In the genomic region with DNA sequence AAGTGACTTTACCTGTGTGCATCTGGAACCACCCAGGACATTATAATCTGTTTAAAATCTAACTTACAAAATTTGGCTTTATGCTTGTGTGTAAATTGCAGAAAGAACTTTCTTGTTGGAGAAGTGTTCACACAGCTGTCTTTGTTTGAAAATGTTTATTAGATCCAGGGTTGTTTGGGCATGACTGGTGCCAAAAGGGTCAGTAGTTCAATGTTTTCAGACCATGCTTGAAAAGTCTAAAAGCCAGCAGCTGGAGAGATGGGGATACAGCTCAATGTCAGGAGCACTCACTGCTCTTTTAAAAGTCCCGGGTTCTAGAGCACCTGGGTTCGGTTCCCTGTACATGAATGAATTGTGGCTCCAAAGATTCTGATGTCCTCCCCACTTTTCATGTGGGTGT, we compare ENCODE assay signal across 26 mouse cellular contexts. TPM values are rescaled to one million over a fixed set of nuclear protein-coding genes. Genes with fewer than 3 reads are reported as not detected.
A peak's percentile ranks its signal among the peaks of the same experiment; 100 is the strongest.
DNase-seq lines count a peak whose midpoint lies in the region; ATAC-seq and TF ChIP-seq lines count a peak whose summit lies in the region.
"Had no signal": no experiment of that assay in that cellular context is flagged by ENCODE, and none has a peak within 500 bp of the region (broad histone marks: within the 10 kb centered on the region; RNA-seq: fewer than 3 reads in every experiment).

No protein-coding gene starts in this region.

- no peak overlapping the region for H3K4me2 ChIP-seq in liver, embryonic 12.5 days
- H3K4me2 ChIP-seq: embryonic facial prominence, embryonic 13.5 days; embryonic facial prominence, embryonic 15.5 days; forebrain, embryonic 13.5 days; forebrain, embryonic 15.5 days had no signal

- H3K27me3 ChIP-seq in liver, adult 2 months (ENCODE audit: control insufficient read depth, insufficient read depth, low read length) = no peaks in the 10 kb centered on the region
- no peaks in the 10 kb centered on the region for H3K27me3 ChIP-seq in liver, embryonic 12.5 days (replicated peaks)
- H3K27me3 ChIP-seq: CH12.LX; embryonic facial prominence, embryonic 13.5 days; embryonic facial prominence, embryonic 15.5 days; forebrain, embryonic 13.5 days; forebrain, embryonic 15.5 days had no signal

- ATAC-seq in liver, embryonic 12.5 days = no peak
- ATAC-seq: CD4-positive, CD25-positive, alpha-beta regulatory T cell, adult 4 months; forebrain, embryonic 13.5 days; forebrain, embryonic 15.5 days; forebrain, postnatal 0 days had no signal

- no peak for TF ChIP-seq POLR2A in liver, adult 2 months (IDR thresholded peaks at IDR 0.05; ENCODE audit: extremely low read depth, insufficient read depth, low read length)

- intact Hi-C loops in gastrocnemius, adult 2 months (cut with DNase I) = no loop called here

- H3K79me2 ChIP-seq in liver, adult 2 months (ENCODE audit: control insufficient read depth, insufficient read depth, low read length) = no peaks in the 10 kb centered on the region; the same call in 1 of the 2 replicates

- no peak for TF ChIP-seq CTCF in gastrocnemius, adult 2 months (IDR thresholded peaks at IDR 0.05)
- TF ChIP-seq CTCF in liver, adult 2 months (IDR thresholded peaks at IDR 0.05; ENCODE audit: low read depth, low read length) = no peak

- WGBS in liver, adult 2 months = 90% methylated on average over 2 of the region's 2 CpGs
- 70% methylated on average over 2 of the region's 2 CpGs for WGBS in liver, embryonic 12.5 days (ENCODE audit: insufficient replicate concordance)

- no peak overlapping the region for H3K9ac ChIP-seq in liver, adult 2 months (ENCODE audit: low read depth, low read length)
- no peak overlapping the region for H3K9ac ChIP-seq in liver, embryonic 12.5 days
- H3K9ac ChIP-seq: embryonic facial prominence, embryonic 13.5 days; embryonic facial prominence, embryonic 15.5 days; forebrain, embryonic 13.5 days; forebrain, embryonic 15.5 days; forebrain, postnatal 0 days had no signal

- H3K36me3 ChIP-seq in liver, adult 2 months (ENCODE audit: control insufficient read depth, insufficient read depth, low read length) = peaks cover 3% of the 10 kb centered on the region
- H3K36me3 ChIP-seq in liver, embryonic 12.5 days = no peaks in the 10 kb centered on the region
- H3K36me3 ChIP-seq: embryonic facial prominence, embryonic 13.5 days; embryonic facial prominence, embryonic 15.5 days; forebrain, embryonic 15.5 days had no signal

- peaks cover 2% of the 10 kb centered on the region; the same call in 1 of the 2 replicates for H3K4me1 ChIP-seq in liver, adult 2 months (ENCODE audit: control insufficient read depth, insufficient read depth, low read length)
- H3K4me1 ChIP-seq in liver, embryonic 12.5 days = peaks cover 5% of the 10 kb centered on the region; the same call in 1 of the 2 replicates
- H3K4me1 ChIP-seq: embryonic facial prominence, embryonic 13.5 days; embryonic facial prominence, embryonic 15.5 days; forebrain, embryonic 13.5 days; forebrain, embryonic 15.5 days had no signal

- H3K9me3 ChIP-seq in liver, embryonic 12.5 days (replicated peaks) = no peaks in the 10 kb centered on the region
- H3K9me3 ChIP-seq: embryonic facial prominence, embryonic 13.5 days; embryonic facial prominence, embryonic 15.5 days; forebrain, embryonic 13.5 days; forebrain, embryonic 15.5 days; G1E had no signal

- H3K4me3 ChIP-seq in gastrocnemius, adult 2 months = no peak overlapping the region
- no peak overlapping the region for H3K4me3 ChIP-seq in liver, adult 2 months (ENCODE audit: insufficient read depth, low read depth, low read length)
- H3K4me3 ChIP-seq in liver, embryonic 12.5 days = no peak overlapping the region
- H3K4me3 ChIP-seq: embryonic facial prominence, embryonic 13.5 days; embryonic facial prominence, embryonic 15.5 days; erythroblast, embryonic 14.5 days; forebrain, embryonic 13.5 days; forebrain, embryonic 15.5 days had no signal

- peak overlapping the region; percentile 84 for H3K27ac ChIP-seq in gastrocnemius, adult 2 months
- no peak overlapping the region for H3K27ac ChIP-seq in liver, adult 2 months (replicated peaks; ENCODE audit: insufficient read depth, low read depth, low read length)
- H3K27ac ChIP-seq in liver, embryonic 12.5 days = no peak overlapping the region
- H3K27ac ChIP-seq: embryonic facial prominence, embryonic 13.5 days; embryonic facial prominence, embryonic 15.5 days; forebrain, embryonic 13.5 days; forebrain, embryonic 15.5 days had no signal

- DNase-seq in gastrocnemius, adult 2 months = no peak
- no peak for DNase-seq in gastrocnemius, postnatal 10 days
- peak; percentile 62 for DNase-seq in liver, adult 2 months (ENCODE audit: extremely low read depth, low read depth, low spot score)
- peak; percentile 2 for DNase-seq in ovary, adult 18-20 months (ENCODE audit: low spot score)
- no peak for DNase-seq in ovary, postnatal 14 days (ENCODE audit: low spot score)
- DNase-seq: adrenal gland, adult 2 months; adrenal gland, postnatal 10 days; adrenal gland, postnatal 25 days; B cell, adult 2 months; cerebellum, adult 11 months; cerebellum, adult 18-20 months; cerebellum, adult 8-10 months; cerebellum, adult 9-11 months; cerebellum, postnatal 14 days; cerebellum, postnatal 36 days; embryo, embryonic 11 days; forebrain, postnatal 0 days had no signal

RNA-seq across cellular contexts. Expression of a gene that starts 56.1 kb away (rescaled TPM):
- total RNA-seq in gastrocnemius, adult 2 months (2021) = 100 to 1,000 TPM; 155 to 233 TPM
- 100 to 1,000 TPM; 111 to 124 TPM for total RNA-seq in gastrocnemius, postnatal 10 days (2021)
- 8.4 and 12.3 TPM in 2 replicates for total RNA-seq in liver, adult 2 months (2014; rRNA removed)
- 4.4 and 7.1 TPM in 2 replicates for polyA plus RNA-seq in liver, adult 2 months (2012; rRNA removed)
- 12.9 and 13.2 TPM in 2 replicates for polyA plus RNA-seq in liver, embryonic 12.5 days (2016; fragmentation: Nextera tagmentation; extraction: Ambion mirVana)

Comparison
In these comparisons a context has a peak if more than half of its experiments do, and no peak if none do; other contexts are left out.
1. DNase-seq: peak in liver, adult 2 months (single experiment) and ovary, adult 18-20 months (single experiment); none in gastrocnemius, adult 2 months (single experiment), gastrocnemius, postnatal 10 days (single experiment) and ovary, postnatal 14 days (single experiment).